Mouse (Mus musculus): Measurements from ENCODE around the gene Slc6a5.

DNA sequence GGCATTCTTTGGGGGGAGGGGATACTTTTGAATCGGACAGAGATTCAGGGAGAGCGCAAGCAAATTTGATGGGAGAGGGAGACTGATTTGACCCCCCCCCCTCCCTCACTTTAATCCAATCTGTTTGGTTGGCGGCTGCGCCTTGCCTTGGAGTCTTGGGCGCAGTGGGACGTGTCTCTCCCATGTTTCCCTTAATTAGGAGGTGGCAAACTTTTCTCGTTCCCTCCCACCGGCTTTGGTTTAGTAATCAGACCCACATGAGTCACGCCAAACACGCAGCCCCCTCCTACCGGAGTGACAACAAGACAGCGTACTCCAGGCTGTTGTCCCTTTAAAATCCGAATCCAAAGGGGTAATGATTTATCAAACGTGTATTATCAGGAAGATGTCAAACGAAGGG is at the start of gene Slc6a5:
- TF ChIP-seq POLR2A (IDR thresholded peaks at IDR 0.05; ENCODE audit: borderline replicate concordance, extremely low read depth, low read depth, low read length) (no peak), CTCF (IDR thresholded peaks at IDR 0.05; ENCODE audit: insufficient read depth, low read length) (no peak)
